Mouse (Mus musculus): ENCODE results near the gene Smarcd1. TPM values are rescaled to one million over a fixed set of nuclear protein-coding genes. Genes with fewer than 3 reads are reported as not detected.

Gene Smarcd1
- polyA plus RNA-seq, 1 experiment from 2014 or later, result 10.9 TPM

- Histone ChIP-seq H3K27me3 (ENCODE audit: control insufficient read depth, insufficient read depth, low read length) (no peaks in the 10 kb centered on the region), H3K9me3 (ENCODE audit: control insufficient read depth, low read length) (no peaks in the 10 kb centered on the region), H3K36me3 (ENCODE audit: control insufficient read depth, insufficient read depth, low read length) (peaks cover 3% of the 10 kb centered on the region; the same call in 1 of the 2 replicates), H3K9ac (ENCODE audit: low read length) (no peak within 1 kb of the TSS), H3K27ac (replicated peaks) (no peak within 1 kb of the TSS), H3K4me2 (replicated peaks; ENCODE audit: low read depth) (no peak within 1 kb of the TSS), H3K4me3 (ENCODE audit: low read depth, low read length) (no peak within 1 kb of the TSS), H3K4me1 (replicated peaks; ENCODE audit: control insufficient read depth, insufficient read depth) (no peaks in the 10 kb centered on the region)
- peak; percentile 67 for DNase-seq (ENCODE audit: low spot score)
- peak; percentile 30; the same call in 1 of the 2 replicates for ATAC-seq (ENCODE audit: low FRiP score, low TSS enrichment)
- TF ChIP-seq CTCF (IDR thresholded peaks at IDR 0.05; ENCODE audit: low read depth) (no peak), EP300 (optimal IDR thresholded peaks at IDR 0.05) (no peak)
- 60% methylated on average over 25 of the region's 26 CpGs for WGBS
Observed at GRCm38 (mm10) chr15:99717386-99718334, 15.7 kb downstream of the Smarcd1 start, which contains the start of gene Gpd1. Gene Gpd1, plus strand, starts transcription at chr15:99717515.

GRCm38 (mm10) chr15:99718461-99719021 lies 16.6 kb downstream of the Smarcd1 start:
- DNase-seq (ENCODE audit: low spot score), result no peak
- no peaks in the 10 kb centered on the region for H3K9me3 ChIP-seq (ENCODE audit: control insufficient read depth, low read length)
- H3K4me3 ChIP-seq (ENCODE audit: low read depth, low read length), result no peak overlapping the region
- H3K36me3 ChIP-seq (ENCODE audit: control insufficient read depth, insufficient read depth, low read length), result no peaks in the 10 kb centered on the region
- H3K27ac ChIP-seq (replicated peaks), result no peak overlapping the region
- H3K4me1 ChIP-seq (replicated peaks; ENCODE audit: control insufficient read depth, insufficient read depth), result peaks cover 3% of the 10 kb centered on the region; the same call in 1 of the 2 replicates
- no peak overlapping the region for H3K9ac ChIP-seq (ENCODE audit: low read length)
- TF ChIP-seq CTCF (IDR thresholded peaks at IDR 0.05; ENCODE audit: low read depth), result no peak
- TF ChIP-seq EP300 (optimal IDR thresholded peaks at IDR 0.05), result no peak
- H3K4me2 ChIP-seq (replicated peaks; ENCODE audit: low read depth), result no peak overlapping the region
- 94% methylated on average over 9 of the region's 9 CpGs for WGBS
- H3K27me3 ChIP-seq (ENCODE audit: control insufficient read depth, insufficient read depth, low read length), result no peaks in the 10 kb centered on the region
- no peak for ATAC-seq (ENCODE audit: low FRiP score, low TSS enrichment)

- H3K9me3 ChIP-seq (ENCODE audit: control insufficient read depth, low read length), result no peaks in the 10 kb centered on the region
- DNase-seq (ENCODE audit: low spot score) (no peak), ATAC-seq (ENCODE audit: low FRiP score, low TSS enrichment) (no peak)
- no peaks in the 10 kb centered on the region for H3K27me3 ChIP-seq (ENCODE audit: control insufficient read depth, insufficient read depth, low read length)
- H3K9ac ChIP-seq (ENCODE audit: low read length), result no peak overlapping the region
- no peak overlapping the region for H3K27ac ChIP-seq (replicated peaks)
- no peak overlapping the region for H3K4me3 ChIP-seq (ENCODE audit: low read depth, low read length)
- peaks cover 9% of the 10 kb centered on the region; the same call in 1 of the 2 replicates for H3K4me1 ChIP-seq (replicated peaks; ENCODE audit: control insufficient read depth, insufficient read depth)
- no peak overlapping the region for H3K4me2 ChIP-seq (replicated peaks; ENCODE audit: low read depth)
- TF ChIP-seq CTCF (IDR thresholded peaks at IDR 0.05; ENCODE audit: low read depth) (no peak), EP300 (optimal IDR thresholded peaks at IDR 0.05) (no peak)
- WGBS, result 68% methylated on average over 8 of the region's 8 CpGs
- H3K36me3 ChIP-seq (ENCODE audit: control insufficient read depth, insufficient read depth, low read length), result no peaks in the 10 kb centered on the region
Observed at GRCm38 (mm10) chr15:99719865-99720264, 17.9 kb downstream of the Smarcd1 start.

- no peak for TF ChIP-seq CTCF (IDR thresholded peaks at IDR 0.05; ENCODE audit: low read depth)
- no peak for TF ChIP-seq EP300 (optimal IDR thresholded peaks at IDR 0.05)
- Histone ChIP-seq H3K9ac (ENCODE audit: low read length) (no peak overlapping the region), H3K4me2 (replicated peaks; ENCODE audit: low read depth) (no peak overlapping the region), H3K27ac (replicated peaks) (no peak overlapping the region), H3K36me3 (ENCODE audit: control insufficient read depth, insufficient read depth, low read length) (no peaks in the 10 kb centered on the region), H3K4me3 (ENCODE audit: low read depth, low read length) (no peak overlapping the region), H3K9me3 (ENCODE audit: control insufficient read depth, low read length) (no peaks in the 10 kb centered on the region), H3K27me3 (ENCODE audit: control insufficient read depth, insufficient read depth, low read length) (no peaks in the 10 kb centered on the region), H3K4me1 (replicated peaks; ENCODE audit: control insufficient read depth, insufficient read depth) (peaks cover 11% of the 10 kb centered on the region; the same call in 1 of the 2 replicates)
- WGBS, result 80% methylated on average over 25 of the region's 25 CpGs
- DNase-seq (ENCODE audit: low spot score) (no peak), ATAC-seq (ENCODE audit: low FRiP score, low TSS enrichment) (no peak)
Observed at GRCm38 (mm10) chr15:99721921-99722743, 20.2 kb downstream of the Smarcd1 start.

GRCm38 (mm10) chr15:99723120-99723514 lies 21.2 kb downstream of the Smarcd1 start:
- Histone ChIP-seq H3K9me3 (ENCODE audit: control insufficient read depth, low read length) (no peaks in the 10 kb centered on the region), H3K4me2 (replicated peaks; ENCODE audit: low read depth) (no peak overlapping the region), H3K9ac (ENCODE audit: low read length) (no peak overlapping the region), H3K4me1 (replicated peaks; ENCODE audit: control insufficient read depth, insufficient read depth) (peaks cover 11% of the 10 kb centered on the region; the same call in 1 of the 2 replicates), H3K27me3 (ENCODE audit: control insufficient read depth, insufficient read depth, low read length) (no peaks in the 10 kb centered on the region), H3K27ac (replicated peaks) (peak overlapping the region; percentile 90), H3K36me3 (ENCODE audit: control insufficient read depth, insufficient read depth, low read length) (no peaks in the 10 kb centered on the region), H3K4me3 (ENCODE audit: low read depth, low read length) (no peak overlapping the region)
- DNase-seq (ENCODE audit: low spot score) (no peak), ATAC-seq (ENCODE audit: low FRiP score, low TSS enrichment) (no peak)
- TF ChIP-seq CTCF (IDR thresholded peaks at IDR 0.05; ENCODE audit: low read depth) (no peak), EP300 (optimal IDR thresholded peaks at IDR 0.05) (no peak)
- 69% methylated on average over 10 of the region's 10 CpGs for WGBS
